Mouse (Mus musculus) kidney, adult 2 months (tissue): ENCODE measurements around the gene Ajuba.

Experiments
- CTCF ChIP-seq: fragments of 200-500 bp; conservative IDR thresholded peaks from 2 replicates; pipeline ENCODE4 v1.5.1; 2011; ENCODE audit warnings: low read depth, mild to moderate bottlenecking, control low read depth, low read length, moderate library complexity, mixed read lengths; ENCODE audit not compliant: insufficient read depth, insufficient read length
- POLR2A ChIP-seq: fragments of 200-500 bp; IDR thresholded peaks from one replicate; pipeline ENCODE4 v1.6.1; 2011; ENCODE audit warnings: low read depth, low read length, control low read depth

DNA sequence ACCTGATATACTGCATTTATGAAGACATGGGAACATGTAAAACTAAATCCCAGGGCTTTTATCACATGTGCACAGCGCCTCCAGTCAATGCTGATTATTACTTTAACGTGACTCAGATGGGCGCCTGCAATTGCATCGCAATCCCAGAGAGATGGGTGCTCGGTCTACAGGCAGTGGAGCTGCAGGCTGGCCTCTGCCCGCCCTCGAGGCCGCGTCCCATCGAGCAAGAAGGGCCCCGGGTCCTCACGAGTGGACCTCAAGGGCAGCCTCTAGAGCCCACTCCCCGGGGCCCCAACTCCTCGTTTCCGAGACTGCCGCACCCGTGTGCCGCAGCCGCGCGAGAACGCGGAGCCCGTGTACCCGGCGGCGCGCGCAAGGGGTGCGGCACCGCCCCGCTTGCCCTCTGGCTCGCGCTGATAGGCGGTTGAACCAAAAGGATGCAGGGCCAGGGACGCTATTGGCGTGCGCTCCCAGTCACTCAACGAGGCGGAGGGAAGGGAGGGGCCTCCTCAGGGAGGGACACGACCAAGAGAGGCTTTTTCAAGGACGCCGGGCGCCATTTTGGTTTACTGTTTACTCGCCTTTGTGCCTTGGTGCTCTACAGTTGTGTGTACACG lies 25.8 kb upstream of the Ajuba start:
- no peak for TF ChIP-seq CTCF
- no peak for TF ChIP-seq POLR2A
